Mouse (Mus musculus) kidney, postnatal 0 days (tissue): ENCODE measurements at regions not wholly inside any gene's neighbourhood (a gene's known extent, or its start where the extent isn't known, plus 50 kb on each side); places are given as distances from the start of the nearest gene placed in this dataset.

Source experiments
- ATAC-seq: fragments of 200-750 bp; cut with Nextera tagmentation; replicated peaks from 2 replicates; pipeline ENCODE4 v1.8.0; 2017; ENCODE audit warnings: low read depth, moderate number of reproducible peaks, moderate TSS enrichment, moderate library complexity; ENCODE audit not compliant: low FRiP score
- DNase-seq: peaks from one replicate; pipeline ENCODE4 v3.0.0-alpha.2; 2016; ENCODE audit warnings: low spot score
- H3K27ac ChIP-seq: fragments of 300-500 bp; sonication (generic); 2 replicates; pipeline ENCODE4 v1.5.1; 2014; ENCODE audit warnings: mild to moderate bottlenecking
- H3K27me3 ChIP-seq: fragments of 300-500 bp; sonication (generic); 2 replicates; pipeline ENCODE4 v1.6.1; 2014; ENCODE audit warnings: low read length, mixed read lengths; ENCODE audit not compliant: insufficient read depth
- H3K36me3 ChIP-seq: fragments of 300-500 bp; sonication (generic); 2 replicates; pipeline ENCODE4 v1.6.1; 2014; ENCODE audit warnings: low read length, mixed read lengths; ENCODE audit not compliant: insufficient read depth
- H3K4me1 ChIP-seq: fragments of 300-500 bp; sonication (generic); replicated peaks from 2 replicates; pipeline ENCODE4 v1.6.1; 2014; ENCODE audit warnings: antibody characterized with exemption, low read length, mixed read lengths; ENCODE audit not compliant: insufficient read depth
- H3K4me2 ChIP-seq: fragments of 300-500 bp; sonication (generic); 2 replicates; pipeline ENCODE4 v1.6.1; 2014; ENCODE audit warnings: mild to moderate bottlenecking, low read length, moderate library complexity, mixed read lengths
- H3K4me3 ChIP-seq: fragments of 300-500 bp; sonication (generic); replicated peaks from 2 replicates; pipeline ENCODE4 v1.5.1; 2014; ENCODE audit warnings: low read depth, low read length
- H3K9ac ChIP-seq: fragments of 300-500 bp; sonication (generic); 2 replicates; pipeline ENCODE4 v1.6.1; 2014; ENCODE audit warnings: low read depth, low read length
- H3K9me3 ChIP-seq: fragments of 300-500 bp; sonication (generic); replicated peaks from 2 replicates; pipeline ENCODE4 v1.6.1; 2016; ENCODE audit warnings: low read length, inconsistent platforms, mixed read lengths
- CTCF ChIP-seq: IDR thresholded peaks from 2 replicates; pipeline ENCODE4 v1.5.1; 2016; ENCODE audit warnings: antibody characterized with exemption, low read depth, mild to moderate bottlenecking, moderate library complexity
- WGBS: fragments of 180-500 bp; shearing (Covaris S2); extraction: QIAGEN DNeasy Blood & Tissue Kit; methylation state at CpG from one replicate; pipeline ENCODE4 v1.1.7; 2014; 5-methylcytosine and 5-hydroxymethylcytosine counted together

DNA sequence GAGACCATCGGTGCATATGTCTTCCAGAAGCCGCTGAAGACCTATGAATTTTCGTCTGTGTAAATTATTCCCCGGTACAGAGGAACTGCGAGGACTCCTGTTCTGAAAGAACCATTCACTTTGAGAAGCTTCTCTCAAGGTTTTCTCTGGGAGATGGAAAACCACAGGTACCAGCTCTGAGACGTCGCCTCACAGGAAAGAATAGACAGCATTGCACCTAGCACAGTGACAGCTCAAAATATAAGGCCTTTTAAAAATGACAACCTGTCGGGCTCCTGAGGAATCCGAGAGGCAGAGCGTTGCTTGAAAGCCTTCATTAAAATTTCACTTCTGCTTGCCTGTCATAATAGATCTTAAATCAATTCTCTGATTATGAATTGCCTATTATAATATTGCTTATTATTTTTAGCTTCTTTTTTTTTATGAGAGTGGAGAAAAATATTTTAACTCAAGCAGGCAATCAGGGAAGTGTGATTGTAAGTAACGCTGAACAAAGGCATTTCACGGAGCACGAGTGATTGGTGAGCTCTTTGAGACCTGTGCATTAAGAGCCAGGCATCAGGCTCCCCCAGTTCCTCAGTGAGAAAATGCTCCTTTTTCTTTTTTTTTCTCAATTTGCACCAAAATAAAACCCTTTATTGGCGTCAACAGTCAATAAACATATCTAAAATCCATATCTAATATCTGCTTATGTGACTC, 191.8 kb downstream of the Atp23 start:
- WGBS, result 73% methylated on average over 14 of the region's 14 CpGs
- Histone ChIP-seq H3K36me3 (no peaks in the 10 kb centered on the region), H3K4me2 (no peak overlapping the region), H3K27ac (no peak overlapping the region), H3K9me3 (no peaks in the 10 kb centered on the region), H3K4me1 (no peaks in the 10 kb centered on the region), H3K9ac (no peak overlapping the region), H3K4me3 (no peak overlapping the region), H3K27me3 (no peaks in the 10 kb centered on the region)
- ATAC-seq (no peak), DNase-seq (no peak)
- no peak for TF ChIP-seq CTCF

DNA sequence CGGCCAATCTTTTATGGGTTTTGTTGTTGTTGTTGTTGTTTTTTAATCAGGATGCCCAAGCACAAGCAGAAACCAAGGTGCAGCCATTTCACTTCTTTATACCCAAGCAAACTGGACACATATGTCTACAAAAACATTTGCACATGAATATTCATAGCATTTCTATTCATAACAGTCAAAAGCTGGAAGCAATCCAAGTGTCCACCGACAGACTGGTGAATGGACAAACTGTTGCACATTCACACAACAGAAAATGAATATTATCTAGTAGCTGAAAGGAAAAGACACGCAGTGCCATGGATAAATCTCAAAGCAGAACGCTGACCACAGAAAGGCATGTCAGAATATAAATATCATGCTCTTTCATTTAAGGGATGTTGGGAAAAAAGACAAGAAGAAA, 192.4 kb downstream of the Atp23 start:
- DNase-seq (no peak), ATAC-seq (no peak)
- Histone ChIP-seq H3K4me2 (no peak overlapping the region), H3K9ac (no peak overlapping the region), H3K9me3 (no peaks in the 10 kb centered on the region), H3K27me3 (no peaks in the 10 kb centered on the region), H3K4me3 (no peak overlapping the region), H3K36me3 (no peaks in the 10 kb centered on the region), H3K27ac (no peak overlapping the region), H3K4me1 (no peaks in the 10 kb centered on the region)
- TF ChIP-seq CTCF, result no peak
- WGBS, result 67% methylated on average over 4 of the region's 4 CpGs

- ATAC-seq (no peak), DNase-seq (no peak)
- Histone ChIP-seq H3K4me3 (no peak overlapping the region), H3K27me3 (no peaks in the 10 kb centered on the region), H3K9me3 (no peaks in the 10 kb centered on the region), H3K27ac (no peak overlapping the region), H3K9ac (no peak overlapping the region), H3K4me2 (no peak overlapping the region), H3K36me3 (no peaks in the 10 kb centered on the region), H3K4me1 (no peaks in the 10 kb centered on the region)
- no peak for TF ChIP-seq CTCF
- 75% methylated on average over 4 of the region's 4 CpGs for WGBS
Observed at GRCm38 (mm10) chr10:126708215-126708614, 192.9 kb downstream of the Atp23 start.

GRCm38 (mm10) chr10:126697086-126697485, 204.1 kb downstream of the Atp23 start:
- ATAC-seq (no peak), DNase-seq (no peak)
- Histone ChIP-seq H3K4me3 (no peak overlapping the region), H3K27ac (no peak overlapping the region), H3K4me2 (no peak overlapping the region), H3K9me3 (no peaks in the 10 kb centered on the region), H3K9ac (no peak overlapping the region), H3K4me1 (no peaks in the 10 kb centered on the region), H3K36me3 (no peaks in the 10 kb centered on the region), H3K27me3 (no peaks in the 10 kb centered on the region)
- WGBS, result 86% methylated on average over 10 of the region's 10 CpGs
- no peak for TF ChIP-seq CTCF

- Histone ChIP-seq H3K36me3 (no peaks in the 10 kb centered on the region), H3K9me3 (no peaks in the 10 kb centered on the region), H3K4me1 (no peaks in the 10 kb centered on the region), H3K9ac (no peak overlapping the region), H3K4me3 (no peak overlapping the region), H3K4me2 (no peak overlapping the region), H3K27me3 (no peaks in the 10 kb centered on the region), H3K27ac (no peak overlapping the region)
- TF ChIP-seq CTCF, result no peak
- DNase-seq (no peak), ATAC-seq (no peak)
- 47% methylated on average over 25 of the region's 25 CpGs for WGBS
Observed at GRCm38 (mm10) chr10:126690914-126691673, 210.1 kb downstream of the Atp23 start.

GRCm38 (mm10) chr10:126680275-126681184, 220.6 kb downstream of the Atp23 start:
- DNase-seq, result no peak
- Histone ChIP-seq H3K4me3 (no peak overlapping the region), H3K4me1 (no peaks in the 10 kb centered on the region), H3K36me3 (no peaks in the 10 kb centered on the region), H3K27me3 (no peaks in the 10 kb centered on the region), H3K4me2 (no peak overlapping the region), H3K9ac (no peak overlapping the region), H3K9me3 (no peaks in the 10 kb centered on the region), H3K27ac (no peak overlapping the region)
- no peak for ATAC-seq
- 8% methylated on average over 12 of the region's 12 CpGs for WGBS
- TF ChIP-seq CTCF, result no peak
